Mouse (Mus musculus) stomach, adult 2 months (tissue): ENCODE data around the gene Steap3. TPM values are rescaled to one million over a fixed set of nuclear protein-coding genes. Genes with fewer than 3 reads are reported as not detected.

Experiments used
- polyA plus RNA-seq: library from polyadenylated mRNA; depleted of rRNA; stranded (reverse); fragments of >200 nt; gene quantifications from 2 replicates; pipeline ENCODE4 v1.2.3, GENCODE M21; 2012; rRNA removed

The Steap3 gene
- 10.8 and 11.8 TPM in 2 replicates for polyA plus RNA-seq

DNA sequence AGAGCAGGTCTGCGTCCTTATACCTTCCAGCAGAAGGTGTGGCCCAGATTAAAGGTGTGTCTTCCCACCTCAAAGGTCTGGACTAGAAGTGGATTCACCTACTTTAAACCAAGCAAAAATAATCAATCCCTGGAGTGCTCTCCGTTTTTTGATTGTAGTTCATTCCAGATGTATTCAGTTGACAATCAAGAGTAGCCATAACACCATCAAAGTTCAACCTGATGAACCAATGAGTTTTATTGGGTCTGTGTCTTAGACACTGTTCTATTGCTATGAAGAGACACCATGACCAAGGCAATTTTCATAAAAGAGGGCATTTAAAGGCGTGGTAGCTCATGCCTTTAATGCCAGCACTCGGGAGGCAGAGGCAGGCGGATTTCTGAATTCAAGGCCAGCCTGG lies at the start of gene Steap3:
TSS of gene Steap3 (minus strand) at position 101 of the 400 bp plus-strand sequence.

Other genes with a start within 250 kb of the Steap3 start
- gene Tmem37, start 198.6 kb downstream of the Steap3 start, polyA plus RNA-seq = 4.3 and 9.4 TPM in 2 replicates
- 307 and 324 TPM in 2 replicates for gene Dbi, start 151.6 kb downstream of the Steap3 start, polyA plus RNA-seq
- gene 3110009E18Rik, start 151.5 kb downstream of the Steap3 start, polyA plus RNA-seq = 0.23 and 0.54 TPM in 2 replicates
- 0.05 and 0.41 TPM in 2 replicates for gene C1ql2, start 67.9 kb upstream of the Steap3 start, polyA plus RNA-seq
- 0.03 TPM in 1 of 2 replicates, not detected in the other for gene Marco, start 232.3 kb upstream of the Steap3 start, polyA plus RNA-seq